Mouse (Mus musculus): ENCODE data around the gene Zfp36l1.
A peak's percentile ranks its signal among the peaks of the same experiment; 100 is the strongest.

Gene Zfp36l1

GRCm38 (mm10) chr12:80112852-80113551 is at the start of gene Zfp36l1:
TSS of gene Zfp36l1 (minus strand) at chr12:80113013.
- DNase-seq, result no peak

- no peak for DNase-seq
Measured at GRCm38 (mm10) chr12:80162448-80162847, 49.6 kb upstream of the Zfp36l1 start.

- no peak for DNase-seq
Measured at GRCm38 (mm10) chr12:80157675-80158074, 44.9 kb upstream of the Zfp36l1 start.

DNA sequence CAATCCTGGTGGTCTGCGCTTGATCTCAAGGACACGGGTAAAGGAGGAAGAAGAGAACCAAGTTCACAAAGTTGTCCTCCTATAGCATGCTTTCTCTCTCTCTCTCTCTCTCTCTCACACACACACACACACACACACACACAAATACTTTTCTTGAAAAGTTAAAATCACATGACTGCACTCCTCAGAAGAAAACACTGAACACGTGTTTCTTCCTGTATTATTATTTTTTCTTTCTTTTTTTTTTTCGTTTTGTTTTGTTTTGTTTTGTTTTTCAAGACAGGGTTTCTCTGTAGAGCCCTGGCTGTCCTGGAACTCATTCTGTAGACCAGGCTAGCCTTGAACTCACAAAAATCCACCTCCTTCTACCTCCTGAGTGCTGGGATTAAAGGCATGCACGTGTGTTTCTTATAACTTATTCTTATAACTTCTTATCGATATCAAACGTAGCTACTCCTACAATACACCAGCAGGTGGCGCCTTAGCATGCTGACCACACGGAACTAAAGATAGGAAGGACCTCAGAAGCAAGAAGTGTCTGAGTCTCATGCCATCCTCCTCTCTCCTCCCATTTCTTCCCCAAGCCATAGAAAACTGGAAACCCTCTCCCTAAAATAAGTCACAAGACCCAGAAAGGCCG is 41.0 kb upstream of the Zfp36l1 start:
- peak; percentile 32 for DNase-seq

GRCm38 (mm10) chr12:80153078-80153477 is 40.3 kb upstream of the Zfp36l1 start:
- DNase-seq, result no peak

DNA sequence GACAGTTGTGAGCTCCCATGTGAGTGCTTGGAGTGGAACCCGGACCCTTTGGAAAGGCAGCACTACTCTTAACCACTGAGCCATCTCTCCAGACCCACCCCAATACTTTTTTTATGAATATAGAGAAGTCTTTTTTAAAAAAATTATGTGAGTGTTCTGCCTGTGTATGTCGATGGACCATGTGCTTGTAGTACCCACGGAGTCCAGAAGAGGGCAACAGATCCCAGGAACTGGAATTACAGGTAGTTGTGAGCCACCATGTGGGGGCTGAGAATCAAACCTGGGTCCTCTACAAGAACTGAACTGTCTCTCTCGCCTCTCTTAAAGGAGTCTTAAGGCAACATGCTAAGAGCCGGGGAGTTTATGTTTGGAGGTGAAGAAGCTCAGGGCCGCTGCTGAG is 39.0 kb upstream of the Zfp36l1 start:
- no peak for DNase-seq

DNA sequence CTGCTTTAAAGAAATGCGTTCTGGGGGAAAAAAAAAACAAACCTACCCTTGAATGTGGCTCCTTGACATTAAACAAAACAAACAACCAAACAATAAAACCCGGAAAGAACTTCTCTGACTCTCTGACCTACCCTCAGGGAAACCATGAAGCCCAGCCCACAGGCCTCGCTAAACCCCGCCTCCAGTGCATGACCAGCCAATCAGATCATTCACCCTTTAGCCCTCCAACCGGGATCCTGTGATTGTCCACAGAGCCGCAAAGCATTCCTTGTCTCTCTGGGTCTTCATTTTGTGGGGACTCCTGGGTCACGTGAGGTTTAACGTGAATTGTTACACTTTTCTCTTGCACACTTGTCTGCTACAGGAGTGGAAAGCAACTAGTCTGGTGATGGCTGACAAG is 37.8 kb upstream of the Zfp36l1 start:
- DNase-seq, result no peak

DNA sequence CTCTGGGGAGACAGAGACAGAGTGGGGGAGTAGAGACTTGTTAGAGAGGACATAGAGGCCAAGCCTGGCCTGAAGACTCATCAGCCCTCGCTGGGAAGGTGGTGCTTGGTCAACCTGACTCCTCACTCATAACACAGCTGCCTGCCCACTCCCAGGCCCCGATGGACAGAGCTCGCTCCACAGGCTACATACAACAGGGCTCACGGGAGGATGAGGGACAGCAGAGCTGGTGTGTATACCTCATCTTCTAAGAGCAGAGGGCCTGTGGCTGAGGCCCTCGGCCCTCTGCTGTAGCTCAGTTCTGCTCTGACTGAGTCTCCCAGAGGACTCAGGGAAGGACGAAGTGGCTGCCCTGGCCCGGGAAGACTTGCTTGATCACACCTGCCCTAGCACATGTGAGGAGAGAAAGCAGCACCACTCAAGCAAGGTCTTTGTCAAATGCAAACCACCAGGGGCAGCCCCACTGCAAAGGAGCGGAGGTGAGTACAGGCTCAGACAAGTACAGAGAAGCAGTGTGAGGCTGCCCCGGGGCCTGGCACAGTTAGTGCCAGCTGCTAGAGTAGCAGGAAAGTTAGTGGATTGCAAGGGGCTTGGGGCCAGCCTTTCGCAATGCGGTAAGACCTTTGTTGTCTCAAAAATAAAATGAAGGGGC is 34.9 kb upstream of the Zfp36l1 start:
- no peak for DNase-seq

GRCm38 (mm10) chr12:80146227-80147223 is 33.7 kb upstream of the Zfp36l1 start:
- peak; percentile 59 for DNase-seq

GRCm38 (mm10) chr12:80145365-80145764 is 32.6 kb upstream of the Zfp36l1 start:
- no peak for DNase-seq

DNA sequence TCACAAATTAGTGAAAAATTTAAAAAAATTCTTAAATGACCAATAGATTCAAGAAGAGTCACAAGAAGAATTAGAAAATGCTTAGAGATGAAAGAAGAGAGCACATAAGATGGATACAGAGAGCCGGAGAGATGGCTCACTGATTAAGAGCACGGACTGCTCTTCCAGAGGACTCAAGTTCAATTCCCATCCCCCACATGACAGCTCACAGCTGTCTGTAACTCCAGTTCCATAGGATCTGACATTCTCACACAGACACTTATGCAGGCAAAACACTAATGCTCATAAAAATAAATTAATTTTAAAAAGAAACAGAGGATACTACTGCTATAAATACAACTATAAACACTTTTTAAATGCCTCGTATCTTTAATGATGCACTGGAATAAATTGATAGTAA is 32.0 kb upstream of the Zfp36l1 start:
- DNase-seq, result no peak

DNA sequence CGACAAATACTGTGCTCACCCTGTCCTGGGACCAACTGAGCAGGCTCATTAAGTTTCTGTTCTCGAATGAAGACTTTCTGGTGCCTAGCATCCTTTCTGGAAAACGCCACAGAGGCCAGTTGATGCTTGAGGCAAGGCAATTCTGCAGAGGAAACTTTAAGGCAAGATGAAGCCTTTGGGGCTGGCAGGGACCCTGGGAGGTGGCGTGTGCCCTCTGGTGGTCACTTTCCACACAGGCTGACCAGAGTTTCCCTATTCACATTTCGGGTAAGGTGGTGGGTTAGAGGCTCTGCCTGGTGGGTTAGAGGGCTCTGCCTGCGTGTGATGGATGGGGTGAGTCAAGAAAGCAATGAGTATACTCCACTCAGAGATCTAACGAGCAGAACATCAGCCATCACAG is 28.7 kb upstream of the Zfp36l1 start:
- DNase-seq, result peak; percentile 41

DNA sequence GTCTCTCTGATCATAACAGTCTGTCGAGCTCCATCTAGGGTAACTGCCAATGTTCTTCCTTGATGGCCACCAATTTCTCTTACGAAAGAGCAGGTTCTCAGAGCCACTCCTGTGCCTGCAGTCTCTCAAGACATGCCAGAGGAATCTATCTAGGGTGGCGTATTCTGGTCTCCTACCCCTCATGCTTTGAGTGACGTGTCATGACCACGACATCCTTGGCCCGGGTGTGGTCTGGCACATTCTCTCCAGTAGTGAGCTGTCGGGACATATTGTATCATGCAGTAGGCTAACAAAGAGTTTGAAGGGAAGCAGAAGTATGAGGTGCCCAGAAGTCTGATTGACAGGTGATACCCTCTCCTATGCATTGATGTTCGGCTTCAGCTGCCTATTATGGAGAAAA is 28.2 kb upstream of the Zfp36l1 start:
- DNase-seq, result no peak

DNA sequence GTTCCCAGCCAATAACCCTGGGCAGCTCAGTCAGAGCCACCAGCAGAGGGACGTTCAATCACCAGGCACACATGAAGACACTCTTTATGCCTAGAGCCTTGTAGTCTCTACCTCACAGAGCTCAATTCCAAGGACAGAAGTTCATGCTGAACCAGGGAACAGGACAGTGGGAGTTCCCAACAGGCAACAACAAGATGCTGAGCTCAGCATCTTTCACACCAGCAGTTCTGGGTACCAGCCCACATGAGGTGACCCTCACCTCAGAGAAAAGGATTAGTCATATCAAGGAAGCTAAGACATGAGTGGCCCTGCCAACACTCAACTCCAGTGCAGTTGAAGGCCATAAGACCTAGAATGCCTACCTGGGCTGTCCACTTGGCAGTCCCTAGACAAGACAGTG is 24.9 kb upstream of the Zfp36l1 start:
- DNase-seq, result no peak

GRCm38 (mm10) chr12:80137246-80137645 is 24.4 kb upstream of the Zfp36l1 start:
- no peak for DNase-seq

DNA sequence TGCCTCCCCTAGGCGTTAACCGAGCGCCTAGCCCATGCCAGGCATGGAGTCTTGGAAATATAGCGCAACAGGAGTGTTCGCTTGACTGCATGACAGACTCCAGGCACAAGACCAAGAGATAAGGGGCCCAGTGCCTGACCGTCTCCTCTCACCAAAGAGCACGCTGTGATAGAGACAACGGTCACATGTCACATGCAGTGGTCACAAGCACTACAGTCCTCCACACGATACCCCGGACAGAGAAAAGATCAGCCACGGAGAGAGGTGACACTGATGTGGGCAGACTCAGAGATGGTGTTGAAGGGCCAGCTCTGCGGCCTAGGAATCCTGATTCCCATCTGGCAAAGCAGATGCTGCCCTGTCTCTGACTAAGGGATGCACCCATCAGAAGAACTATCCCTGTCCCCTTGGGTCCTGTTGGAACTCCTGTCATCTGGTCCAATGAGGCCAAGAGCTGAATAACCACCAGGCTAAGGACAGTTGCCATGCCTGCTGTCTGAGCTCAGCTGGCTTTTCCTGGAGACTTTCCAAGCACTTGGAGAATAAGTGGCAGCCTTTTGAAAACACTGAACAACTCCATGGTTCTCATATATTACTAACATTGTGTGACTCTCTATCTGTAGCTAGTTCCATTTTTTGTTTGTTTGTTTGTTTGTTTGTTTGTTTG is 23.6 kb upstream of the Zfp36l1 start:
- no peak for DNase-seq

GRCm38 (mm10) chr12:80135173-80135572 is 22.4 kb upstream of the Zfp36l1 start:
- no peak for DNase-seq

DNA sequence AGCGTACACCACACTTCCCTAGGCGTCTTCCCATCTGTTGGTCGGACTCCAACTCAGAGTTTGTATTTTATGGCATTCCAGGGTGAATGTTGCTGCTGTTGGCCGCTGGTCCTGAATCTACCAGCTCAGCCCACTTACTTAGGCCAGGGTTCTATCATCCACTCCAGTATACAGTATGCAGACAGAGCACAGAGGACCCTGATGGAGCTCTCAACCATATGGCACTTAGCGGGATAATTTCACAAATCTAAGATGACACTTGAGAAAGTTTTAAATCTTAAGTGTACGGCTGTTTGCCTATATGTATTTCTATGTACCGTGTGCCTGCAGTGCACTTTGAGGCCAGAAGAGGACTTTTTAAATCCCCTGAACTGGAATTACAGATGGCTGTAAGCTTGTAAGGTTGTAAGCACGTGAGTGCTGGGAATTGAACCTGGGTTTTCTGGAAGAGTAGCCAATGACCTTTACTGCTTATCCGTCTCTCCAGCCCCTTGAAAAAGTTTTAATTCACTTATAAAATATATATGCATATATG is 20.3 kb upstream of the Zfp36l1 start:
- no peak for DNase-seq

GRCm38 (mm10) chr12:80132250-80133003 is 19.6 kb upstream of the Zfp36l1 start:
- peak; percentile 86 for DNase-seq

DNA sequence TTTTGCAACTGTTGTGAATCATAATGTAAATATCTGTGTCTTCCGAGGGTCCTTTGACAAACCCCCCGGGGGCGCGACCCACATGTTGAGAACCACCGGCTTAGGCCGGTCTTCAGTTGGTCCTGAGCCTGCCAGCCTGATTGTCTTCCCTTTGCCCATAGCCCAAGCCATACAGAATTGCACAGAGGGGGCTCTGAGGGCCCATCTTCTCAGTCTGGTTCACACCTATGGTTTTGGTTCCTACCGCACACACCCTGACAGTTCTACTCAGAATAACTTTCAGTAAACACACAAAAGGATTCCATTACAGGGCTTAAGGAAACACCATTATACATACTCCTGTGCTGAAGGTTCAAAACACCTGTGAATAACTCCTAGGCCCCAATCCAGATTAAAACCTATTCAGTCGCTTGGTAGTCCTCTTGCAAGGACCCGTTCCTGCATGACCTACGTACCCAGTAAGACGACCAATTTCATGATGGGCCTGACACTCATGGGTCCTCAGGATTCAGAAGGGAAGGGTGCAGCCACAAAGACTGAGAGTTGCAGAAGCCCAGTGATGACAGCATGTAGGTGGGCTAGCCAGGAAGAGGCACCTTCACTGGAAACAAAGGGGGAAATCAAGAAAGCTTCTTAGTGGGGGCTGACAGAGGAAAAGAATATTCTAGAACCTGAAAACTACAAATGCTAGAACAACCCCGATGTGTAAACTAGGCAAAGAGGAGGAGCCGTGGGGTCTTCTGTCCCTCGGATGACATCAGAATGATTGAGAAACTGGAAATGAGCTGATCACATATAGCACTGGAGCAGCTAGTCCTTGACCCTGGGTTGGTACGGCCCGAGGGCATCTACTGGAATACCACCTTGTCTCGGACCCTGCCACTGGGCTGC is 18.8 kb upstream of the Zfp36l1 start:
- DNase-seq, result no peak
